Mouse (Mus musculus) E14TG2a.4 (cell line): Measurements from ENCODE around the gene Tomm40.

ENCODE experiments used
- H3K27me3 ChIP-seq: 2 replicates; pipeline ENCODE4 v1.6.1; 2014; ENCODE audit warnings: low read length, control low read depth; ENCODE audit not compliant: insufficient read depth
- H3K36me3 ChIP-seq: 2 replicates; pipeline ENCODE4 v1.6.1; 2014; ENCODE audit warnings: low read length, control low read depth; ENCODE audit not compliant: insufficient read depth
- H3K4me1 ChIP-seq: replicated peaks from 2 replicates; pipeline ENCODE4 v1.6.1; 2014; ENCODE audit warnings: low read depth, low read length, control low read depth
- H3K4me3 ChIP-seq: replicated peaks from 2 replicates; pipeline ENCODE4 v1.5.1; 2014; ENCODE audit warnings: mild to moderate bottlenecking, low read length
- H3K9me3 ChIP-seq: 2 replicates; pipeline ENCODE4 v1.6.1; 2014; ENCODE audit warnings: low read length, control low read depth
- CTCF ChIP-seq: conservative IDR thresholded peaks from 2 replicates; pipeline ENCODE4 v1.5.1; 2014; ENCODE audit warnings: low read length
- NANOG ChIP-seq: IDR thresholded peaks from 2 replicates; pipeline ENCODE4 v1.6.1; 2014; ENCODE audit warnings: borderline replicate concordance, low read length, mixed read lengths
- POU5F1 ChIP-seq: IDR thresholded peaks from 2 replicates; pipeline ENCODE4 v1.6.1; 2014; ENCODE audit warnings: low read length, borderline replicate concordance

Tomm40 gene

GRCm38 (mm10) chr7:19680702-19681101, 34.5 kb downstream of the Tomm40 start:
- no peaks in the 10 kb centered on the region for H3K27me3 ChIP-seq
- peaks cover 52% of the 10 kb centered on the region for H3K4me1 ChIP-seq
- H3K4me3 ChIP-seq: no peak overlapping the region
- TF ChIP-seq POU5F1 (no peak), CTCF (no peak), NANOG (no peak)
- H3K36me3 ChIP-seq: no peaks in the 10 kb centered on the region
- no peaks in the 10 kb centered on the region for H3K9me3 ChIP-seq

DNA sequence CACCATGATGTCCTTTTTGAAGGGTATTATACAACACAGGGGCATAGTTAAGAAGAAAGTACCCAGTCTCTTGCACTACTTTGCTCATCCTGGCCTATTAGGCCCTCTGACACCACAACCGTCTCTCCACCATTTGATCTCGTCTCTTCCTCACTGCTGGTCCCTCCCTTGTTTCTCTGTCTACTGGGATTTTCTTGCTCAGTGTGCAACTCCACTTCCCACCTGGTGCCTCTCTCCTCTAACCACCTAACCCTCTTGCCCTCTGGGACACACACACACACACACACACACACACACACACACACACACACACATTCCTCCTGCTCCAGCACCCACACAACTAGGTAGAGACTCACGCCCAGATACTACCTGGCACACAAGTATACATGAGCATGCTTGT, 36.3 kb downstream of the Tomm40 start:
- H3K4me3 ChIP-seq: no peak overlapping the region
- H3K9me3 ChIP-seq: no peaks in the 10 kb centered on the region
- no peaks in the 10 kb centered on the region for H3K27me3 ChIP-seq
- no peaks in the 10 kb centered on the region for H3K36me3 ChIP-seq
- no peak for TF ChIP-seq CTCF
- no peak for TF ChIP-seq NANOG
- TF ChIP-seq POU5F1: no peak
- peaks cover 41% of the 10 kb centered on the region for H3K4me1 ChIP-seq

DNA sequence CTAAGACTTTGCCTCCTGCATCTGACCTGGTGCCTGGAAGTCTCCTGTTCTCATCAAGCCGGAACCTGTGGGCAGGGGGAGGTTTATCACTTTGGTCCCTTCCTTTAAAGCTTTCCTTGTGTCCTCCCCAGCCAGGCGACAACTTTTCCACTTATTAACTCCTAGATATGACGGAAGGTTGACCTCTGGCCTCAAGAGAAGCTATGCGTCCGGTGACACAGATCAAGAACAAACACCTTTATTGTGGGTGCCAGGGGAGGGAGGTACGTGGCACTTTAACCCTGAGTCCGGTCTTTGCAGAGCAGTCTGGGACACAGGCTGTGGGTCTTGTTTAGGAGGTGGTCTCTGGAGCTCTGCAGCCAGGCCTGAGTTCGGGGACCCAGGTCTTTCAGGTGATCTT, 37.4 kb downstream of the Tomm40 start, which contains the start of gene Apoc2:
TSS of gene Apoc2 (minus strand) at position 70 of the 400 bp plus-strand sequence.
- no peaks in the 10 kb centered on the region for H3K36me3 ChIP-seq
- no peaks in the 10 kb centered on the region for H3K27me3 ChIP-seq
- no peaks in the 10 kb centered on the region for H3K9me3 ChIP-seq
- no peak within 1 kb of the TSS for H3K4me3 ChIP-seq
- no peak for TF ChIP-seq POU5F1
- TF ChIP-seq CTCF: no peak
- TF ChIP-seq NANOG: no peak
- H3K4me1 ChIP-seq: peaks cover 41% of the 10 kb centered on the region

- H3K4me3 ChIP-seq: no peak overlapping the region
- no peaks in the 10 kb centered on the region for H3K36me3 ChIP-seq
- no peaks in the 10 kb centered on the region for H3K9me3 ChIP-seq
- no peak for TF ChIP-seq POU5F1
- no peak for TF ChIP-seq NANOG
- TF ChIP-seq CTCF: no peak
- peaks cover 41% of the 10 kb centered on the region for H3K4me1 ChIP-seq
- no peaks in the 10 kb centered on the region for H3K27me3 ChIP-seq
Observed at GRCm38 (mm10) chr7:19676662-19677061, 38.6 kb downstream of the Tomm40 start.

- TF ChIP-seq POU5F1 (no peak), NANOG (no peak), CTCF (no peak)
- Histone ChIP-seq H3K4me1 (peaks cover 39% of the 10 kb centered on the region), H3K9me3 (no peaks in the 10 kb centered on the region), H3K27me3 (no peaks in the 10 kb centered on the region), H3K36me3 (no peaks in the 10 kb centered on the region), H3K4me3 (no peak overlapping the region)
Observed at GRCm38 (mm10) chr7:19675824-19676223, 39.4 kb downstream of the Tomm40 start.

DNA sequence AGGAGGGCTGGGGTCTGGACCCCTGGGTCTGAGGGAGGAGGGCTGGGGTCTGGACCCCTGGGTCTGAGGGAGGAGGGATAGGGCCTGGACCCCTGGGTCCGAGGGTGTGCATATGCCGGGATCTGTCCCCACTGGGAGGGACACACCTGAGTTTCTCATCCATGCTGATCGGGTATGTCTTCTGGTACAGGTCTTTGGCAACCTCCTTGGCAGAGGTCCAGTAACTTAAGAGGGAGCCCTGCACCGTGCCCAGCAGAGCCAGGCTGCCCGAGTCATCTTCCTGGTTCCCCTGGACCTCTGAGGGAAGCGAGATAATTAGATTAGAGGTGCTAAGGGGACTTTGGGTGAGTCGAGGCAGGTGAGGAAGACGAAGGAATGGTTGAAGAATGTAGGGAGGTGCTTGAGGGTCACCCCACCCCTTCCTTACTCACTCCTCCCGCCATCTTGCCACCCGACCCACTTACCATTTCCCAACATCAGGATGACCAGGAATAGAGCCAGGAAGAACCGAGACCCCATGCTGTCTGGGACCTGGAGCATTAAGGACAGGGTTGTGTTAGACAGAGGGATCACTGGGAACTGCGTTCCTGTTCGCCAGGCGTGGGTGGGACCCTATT, 42.0 kb downstream of the Tomm40 start:
- Histone ChIP-seq H3K27me3 (no peaks in the 10 kb centered on the region), H3K4me3 (no peak overlapping the region), H3K36me3 (no peaks in the 10 kb centered on the region), H3K9me3 (no peaks in the 10 kb centered on the region), H3K4me1 (peaks cover 27% of the 10 kb centered on the region)
- TF ChIP-seq NANOG (no peak), CTCF (no peak), POU5F1 (no peak)

DNA sequence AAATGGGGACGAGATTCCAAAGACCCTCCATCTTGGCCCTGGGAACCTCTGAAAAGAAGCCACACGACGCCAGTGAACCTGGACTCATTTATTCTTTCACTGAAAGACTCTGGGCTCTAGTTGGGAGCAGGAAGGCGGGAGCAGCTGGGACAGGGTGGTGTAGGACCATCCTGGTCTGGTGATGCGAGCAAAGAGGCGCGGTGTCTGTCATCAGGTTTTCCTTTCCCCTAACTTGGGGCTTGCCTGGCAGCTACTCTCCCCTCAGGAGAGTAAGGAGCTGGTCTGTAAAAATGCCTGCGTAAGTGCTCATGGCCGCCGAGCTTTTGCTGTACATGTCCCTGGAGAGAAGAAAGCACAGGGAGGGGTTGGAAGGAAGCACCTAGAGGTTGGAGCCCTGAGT, 43.7 kb downstream of the Tomm40 start:
- Histone ChIP-seq H3K4me3 (no peak overlapping the region), H3K36me3 (no peaks in the 10 kb centered on the region), H3K27me3 (peaks cover 5% of the 10 kb centered on the region), H3K4me1 (peaks cover 27% of the 10 kb centered on the region), H3K9me3 (no peaks in the 10 kb centered on the region)
- TF ChIP-seq POU5F1: no peak
- TF ChIP-seq NANOG: no peak
- TF ChIP-seq CTCF: no peak

GRCm38 (mm10) chr7:19668947-19669721, 46.1 kb downstream of the Tomm40 start:
- TF ChIP-seq POU5F1 (no peak), NANOG (0 out of 2 replicates have a peak, but pooled peaks have one; percentile 6), CTCF (peak; percentile 90)

More at GRCm38 (mm10) chr7:19668947-19669721, 46.1 kb downstream of the Tomm40 start:
- no peaks in the 10 kb centered on the region for H3K36me3 ChIP-seq
- H3K9me3 ChIP-seq: no peaks in the 10 kb centered on the region
- H3K4me3 ChIP-seq: peak overlapping the region; percentile 66
- H3K4me1 ChIP-seq: peaks cover 31% of the 10 kb centered on the region
- peaks cover 5% of the 10 kb centered on the region for H3K27me3 ChIP-seq
